In the genomic region with DNA sequence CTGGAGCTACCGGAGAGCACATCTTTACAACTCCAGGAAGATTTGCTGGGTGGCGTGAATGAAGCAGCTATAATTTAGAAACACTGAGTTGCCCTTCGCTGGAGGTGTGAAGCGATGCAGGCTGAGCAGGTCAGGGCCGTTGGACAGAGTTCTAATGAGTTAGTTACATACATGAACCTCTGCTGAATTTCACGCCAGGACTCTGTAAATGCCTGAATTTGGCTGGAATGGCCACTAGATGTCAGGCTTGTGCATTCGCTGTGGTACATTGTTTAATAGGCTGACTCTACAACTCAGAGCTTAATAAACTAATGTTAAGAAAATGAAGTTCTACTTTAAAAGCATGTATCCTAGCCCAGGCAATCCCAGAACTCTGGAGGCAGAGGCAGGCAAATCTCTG, we compare ENCODE assay signal across 9 mouse cellular contexts. TPM values are rescaled to one million over a fixed set of nuclear protein-coding genes. Genes with fewer than 3 reads are reported as not detected.
DNase-seq lines count a peak whose midpoint lies in the region; ATAC-seq lines count a peak whose summit lies in the region.
"Had no signal": no experiment of that assay in that cellular context is flagged by ENCODE, and none has a peak within 500 bp of the region (broad histone marks: within the 10 kb centered on the region; RNA-seq: fewer than 3 reads in every experiment).

No protein-coding gene starts in this region.

- H3K27ac ChIP-seq in embryonic facial prominence, embryonic 12.5 days = no peak overlapping the region
- H3K27ac ChIP-seq in intestine, embryonic 15.5 days = no peak overlapping the region

- no peaks in the 10 kb centered on the region for H3K36me3 ChIP-seq in embryonic facial prominence, embryonic 12.5 days
- H3K36me3 ChIP-seq in intestine, embryonic 15.5 days = no peaks in the 10 kb centered on the region

- H3K9ac ChIP-seq in embryonic facial prominence, embryonic 12.5 days = no peak overlapping the region
- no peak overlapping the region for H3K9ac ChIP-seq in intestine, embryonic 15.5 days

- no peak overlapping the region for H3K4me3 ChIP-seq in embryonic facial prominence, embryonic 12.5 days
- no peak overlapping the region for H3K4me3 ChIP-seq in intestine, embryonic 15.5 days (replicated peaks)

- intact Hi-C loops in left cerebral cortex, postnatal 4 days (cut with DNase I) = loop anchor here (5.0 kb wide), 1 partner anchor 99 kb away; no protein-coding TSS in a partner anchor

- H3K4me1 ChIP-seq in embryonic facial prominence, embryonic 12.5 days = peaks cover 10% of the 10 kb centered on the region; the same call in 1 of the 2 replicates
- H3K4me1 ChIP-seq in intestine, embryonic 15.5 days (replicated peaks) = no peaks in the 10 kb centered on the region

- 0 out of 2 replicates have a peak overlapping the region, but pooled peaks have one; percentile 9 for H3K4me2 ChIP-seq in embryonic facial prominence, embryonic 12.5 days (replicated peaks)
- peak overlapping the region; percentile 26; the same call in 1 of the 2 replicates for H3K4me2 ChIP-seq in intestine, embryonic 15.5 days (replicated peaks)

- no peak for ATAC-seq in embryonic facial prominence, embryonic 12.5 days (ENCODE audit: insufficient number of reproducible peaks, insufficient read depth, low FRiP score, low TSS enrichment)
- ATAC-seq in intestine, embryonic 15.5 days = no peak
- ATAC-seq in monocyte, adult 5-6 weeks (replicated peaks; ENCODE audit: insufficient number of reproducible peaks, low FRiP score, low TSS enrichment, poor library complexity, severe bottlenecking) = no peak

- no peaks in the 10 kb centered on the region for H3K9me3 ChIP-seq in embryonic facial prominence, embryonic 12.5 days
- H3K9me3 ChIP-seq in intestine, embryonic 15.5 days = no peaks in the 10 kb centered on the region

- WGBS in embryonic facial prominence, embryonic 12.5 days = 24% methylated on average over 7 of the region's 7 CpGs
- WGBS in intestine, embryonic 15.5 days = 24% methylated on average over 7 of the region's 7 CpGs

- DNase-seq in ovary, postnatal 10 days (ENCODE audit: low spot score) = peak; percentile 41
- no peak for DNase-seq in ovary, adult 18-20 months (ENCODE audit: low spot score)
- peak; percentile 44 for DNase-seq in adrenal gland, adult 2 months
- DNase-seq in left cerebral cortex, postnatal 4 days = peak; percentile 33
- DNase-seq in retina, postnatal 1 day = peak; percentile 75

- H3K27me3 ChIP-seq in embryonic facial prominence, embryonic 12.5 days = no peaks in the 10 kb centered on the region
- H3K27me3 ChIP-seq in intestine, embryonic 15.5 days (replicated peaks) = no peaks in the 10 kb centered on the region

RNA-seq across cellular contexts. Expression of a gene that starts 7.4 kb away (rescaled TPM):
- total RNA-seq in adrenal gland, adult 2 months (2021) = not detected
- polyA plus RNA-seq in adrenal gland, adult 2 months (2012; rRNA removed) = not detected in 2 replicates
- polyA plus RNA-seq in embryonic facial prominence, embryonic 12.5 days (2016; fragmentation: Nextera tagmentation; extraction: Ambion mirVana) = not detected in 2 replicates
- not detected in 2 replicates for polyA plus RNA-seq in intestine, embryonic 15.5 days (2015; fragmentation: Nextera tagmentation; extraction: Ambion mirVana)
- not detected for total RNA-seq in left cerebral cortex, postnatal 4 days (2021)
- not detected in 3 replicates for total RNA-seq in monocyte, adult 5-6 weeks (2017)

RNA-seq across cellular contexts. Expression of a gene that starts 33.6 kb away (rescaled TPM):
- 1 to 10 TPM; 1.5 to 2.4 TPM for total RNA-seq in adrenal gland, adult 2 months (2021)
- 2.0 and 2.6 TPM in 2 replicates for polyA plus RNA-seq in adrenal gland, adult 2 months (2012; rRNA removed)
- not detected in 2 replicates for polyA plus RNA-seq in embryonic facial prominence, embryonic 12.5 days (2016; fragmentation: Nextera tagmentation; extraction: Ambion mirVana)
- 0.16 and 0.21 TPM in 2 replicates for polyA plus RNA-seq in intestine, embryonic 15.5 days (2015; fragmentation: Nextera tagmentation; extraction: Ambion mirVana)
- total RNA-seq in left cerebral cortex, postnatal 4 days (2021) = under 1 TPM; 0.34 to 0.38 TPM
- not detected in 3 replicates for total RNA-seq in monocyte, adult 5-6 weeks (2017)

RNA-seq across cellular contexts. Expression of a gene that starts 36.4 kb away (rescaled TPM):
- total RNA-seq in adrenal gland, adult 2 months (2021) = 1 to 10 TPM; 2.2 to 3.9 TPM
- polyA plus RNA-seq in adrenal gland, adult 2 months (2012; rRNA removed) = 8.1 and 14.2 TPM in 2 replicates
- polyA plus RNA-seq in embryonic facial prominence, embryonic 12.5 days (2016; fragmentation: Nextera tagmentation; extraction: Ambion mirVana) = 0.15 and 0.43 TPM in 2 replicates
- polyA plus RNA-seq in intestine, embryonic 15.5 days (2015; fragmentation: Nextera tagmentation; extraction: Ambion mirVana) = 0.98 and 1.4 TPM in 2 replicates
- under 1 TPM; 0.64 to 0.70 TPM for total RNA-seq in left cerebral cortex, postnatal 4 days (2021)
- total RNA-seq in monocyte, adult 5-6 weeks (2017) = not detected in 3 replicates

RNA-seq across cellular contexts. Expression of a gene that starts 53.4 kb away (rescaled TPM):
- total RNA-seq in adrenal gland, adult 2 months (2021) = not detected
- not detected in 2 replicates for polyA plus RNA-seq in adrenal gland, adult 2 months (2012; rRNA removed)
- polyA plus RNA-seq in embryonic facial prominence, embryonic 12.5 days (2016; fragmentation: Nextera tagmentation; extraction: Ambion mirVana) = 0.06 TPM in 1 of 2 replicates, not detected in the other
- not detected in 2 replicates for polyA plus RNA-seq in intestine, embryonic 15.5 days (2015; fragmentation: Nextera tagmentation; extraction: Ambion mirVana)
- not detected for total RNA-seq in left cerebral cortex, postnatal 4 days (2021)
- total RNA-seq in monocyte, adult 5-6 weeks (2017) = not detected in 3 replicates
- total RNA-seq: left cerebral cortex, adult 8-10 months had no signal
